Mouse (Mus musculus) heart, embryonic 14.5 days (tissue): ENCODE measurements around the gene Slc17a8. TPM values are rescaled to one million over a fixed set of nuclear protein-coding genes. Genes with fewer than 3 reads are reported as not detected.

ENCODE experiments used
- ATAC-seq: fragments of 200-750 bp; cut with Nextera tagmentation; 2 replicates; pipeline ENCODE4 v1.8.0; 2017; ENCODE audit warnings: low read depth, moderate TSS enrichment; ENCODE audit not compliant: insufficient number of reproducible peaks, insufficient read depth, low FRiP score
- H3K27ac ChIP-seq, 2 experiments: fragments of 200-500 bp in 1 of 2; fragments of 300-500 bp in 1 of 2; sonication (generic) in 1 of 2; replicated peaks in 1 of 2; 2 replicates each; pipeline ENCODE4 v1.5.1; 2012 to 2014; ENCODE audit warnings: low read depth in 2 of 2, low read length in 2 of 2, control low read depth in 1 of 2, mild to moderate bottlenecking in 1 of 2, mixed read lengths in 1 of 2; ENCODE audit not compliant: control insufficient read depth in 1 of 2, insufficient read depth in 1 of 2
- H3K27me3 ChIP-seq: fragments of 300-500 bp; sonication (generic); 2 replicates; pipeline ENCODE4 v1.6.1; 2014; ENCODE audit warnings: mild to moderate bottlenecking, low read length, control low read depth; ENCODE audit not compliant: control insufficient read depth, insufficient read depth
- H3K36me3 ChIP-seq: fragments of 300-500 bp; sonication (generic); 2 replicates; pipeline ENCODE4 v1.6.1; 2014; ENCODE audit warnings: mild to moderate bottlenecking, control low read depth, low read length, mixed read lengths; ENCODE audit not compliant: control insufficient read depth, insufficient read depth
- H3K4me1 ChIP-seq, 2 experiments: fragments of 200-500 bp in 1 of 2; fragments of 300-500 bp in 1 of 2; sonication (generic) in 1 of 2; 2 replicates each; pipeline ENCODE4 v1.6.1; 2012 to 2014; ENCODE audit warnings: low read length in 2 of 2, control low read depth in 1 of 2, mixed read lengths in 1 of 2; ENCODE audit not compliant: control insufficient read depth in 2 of 2, insufficient read depth in 2 of 2
- H3K4me2 ChIP-seq: fragments of 300-500 bp; sonication (generic); 2 replicates; pipeline ENCODE4 v1.6.1; 2014; ENCODE audit warnings: mild to moderate bottlenecking, low read length
- H3K4me3 ChIP-seq, 2 experiments: fragments of 200-500 bp in 1 of 2; fragments of 300-500 bp in 1 of 2; sonication (generic) in 1 of 2; 2 replicates each; pipeline ENCODE4 v1.5.1; 2012 to 2014; ENCODE audit warnings: low read length in 2 of 2, mild to moderate bottlenecking in 2 of 2, control low read depth in 1 of 2, low read depth in 1 of 2, moderate library complexity in 1 of 2; ENCODE audit not compliant: control insufficient read depth in 1 of 2, insufficient read depth in 1 of 2
- H3K9ac ChIP-seq: fragments of 300-500 bp; sonication (generic); 2 replicates; pipeline ENCODE4 v1.6.1; 2014; ENCODE audit warnings: mild to moderate bottlenecking, low read length
- H3K9me3 ChIP-seq: fragments of 300-500 bp; sonication (generic); 2 replicates; pipeline ENCODE4 v1.6.1; 2016; ENCODE audit warnings: low read length, control low read depth; ENCODE audit not compliant: control insufficient read depth
- WGBS: fragments of 180-500 bp; shearing (Covaris S2); extraction: QIAGEN DNeasy Blood & Tissue Kit; methylation state at CpG from one replicate; pipeline ENCODE4 v1.1.7; 2014; 5-methylcytosine and 5-hydroxymethylcytosine counted together
- polyA plus RNA-seq: library from polyadenylated mRNA; unstranded; fragments of >200 nt; fragmentation: Nextera tagmentation; extraction: Ambion mirVana; gene quantifications from 2 replicates; pipeline ENCODE4 v1.2.1, GENCODE M21; 2014

Slc17a8 gene
- polyA plus RNA-seq, 1 experiment from 2014 or later: 0.07 TPM

GRCm38 (mm10) chr10:89589877-89590276 lies 31.2 kb downstream of the Slc17a8 start:
- 0 out of 4 replicates have a peak, but pooled peaks cover 0 to 5% of the 10 kb centered on the region in 2 experiments for H3K4me1 ChIP-seq
- H3K4me2 ChIP-seq: no peak overlapping the region
- H3K27me3 ChIP-seq: no peaks in the 10 kb centered on the region
- no peak for ATAC-seq
- WGBS: 89% methylated on average over 1 of the region's 1 CpGs
- no peak overlapping the region for H3K9ac ChIP-seq
- H3K9me3 ChIP-seq: 0 out of 2 replicates have a peak, but pooled peaks cover 3% of the 10 kb centered on the region
- no peaks in the 10 kb centered on the region for H3K36me3 ChIP-seq
- H3K27ac ChIP-seq: no peak overlapping the region
- no peak overlapping the region for H3K4me3 ChIP-seq

GRCm38 (mm10) chr10:89588708-89589107 lies 32.3 kb downstream of the Slc17a8 start:
- Histone ChIP-seq H3K9ac (no peak overlapping the region), H3K4me3 (no peak overlapping the region), H3K9me3 (0 out of 2 replicates have a peak, but pooled peaks cover 3% of the 10 kb centered on the region), H3K4me2 (no peak overlapping the region), H3K27me3 (no peaks in the 10 kb centered on the region), H3K36me3 (no peaks in the 10 kb centered on the region), H3K4me1 (no peaks in the 10 kb centered on the region), H3K27ac (no peak overlapping the region)
- WGBS: 95% methylated on average over 1 of the region's 1 CpGs
- ATAC-seq: no peak

- Histone ChIP-seq H3K4me2 (no peak overlapping the region), H3K27ac (no peak overlapping the region), H3K9ac (no peak overlapping the region), H3K9me3 (0 out of 2 replicates have a peak, but pooled peaks cover 3% of the 10 kb centered on the region), H3K27me3 (no peaks in the 10 kb centered on the region), H3K4me3 (no peak overlapping the region), H3K36me3 (no peaks in the 10 kb centered on the region), H3K4me1 (no peaks in the 10 kb centered on the region)
- ATAC-seq: no peak
- WGBS: 84% methylated on average over 4 of the region's 4 CpGs
Measured at GRCm38 (mm10) chr10:89584709-89585108, 36.3 kb downstream of the Slc17a8 start.

GRCm38 (mm10) chr10:89578801-89579200 lies 42.3 kb downstream of the Slc17a8 start:
- H3K27me3 ChIP-seq: no peaks in the 10 kb centered on the region
- WGBS: 81% methylated on average over 4 of the region's 4 CpGs
- no peak for ATAC-seq

GRCm38 (mm10) chr10:89577666-89578065 lies 43.4 kb downstream of the Slc17a8 start:
- Histone ChIP-seq H3K27me3 (no peaks in the 10 kb centered on the region), H3K4me1 (no peaks in the 10 kb centered on the region)
- 85% methylated on average over 3 of the region's 3 CpGs for WGBS

More at GRCm38 (mm10) chr10:89578801-89579200, 42.3 kb downstream of the Slc17a8 start:
- Histone ChIP-seq H3K4me1 (no peaks in the 10 kb centered on the region), H3K27ac (no peak overlapping the region), H3K36me3 (no peaks in the 10 kb centered on the region), H3K9me3 (no peaks in the 10 kb centered on the region), H3K4me2 (no peak overlapping the region), H3K9ac (no peak overlapping the region), H3K4me3 (no peak overlapping the region)

GRCm38 (mm10) chr10:89573421-89573820 lies 47.6 kb downstream of the Slc17a8 start:
- Histone ChIP-seq H3K27me3 (no peaks in the 10 kb centered on the region), H3K4me3 (no peak overlapping the region), H3K27ac (no peak overlapping the region), H3K9ac (no peak overlapping the region), H3K4me1 (no peaks in the 10 kb centered on the region), H3K9me3 (peaks cover 4% of the 10 kb centered on the region), H3K36me3 (no peaks in the 10 kb centered on the region), H3K4me2 (no peak overlapping the region)
- 47% methylated on average over 3 of the region's 3 CpGs for WGBS
- ATAC-seq: no peak

More at GRCm38 (mm10) chr10:89577666-89578065, 43.4 kb downstream of the Slc17a8 start:
- Histone ChIP-seq H3K36me3 (no peaks in the 10 kb centered on the region), H3K4me3 (no peak overlapping the region), H3K9me3 (no peaks in the 10 kb centered on the region), H3K4me2 (no peak overlapping the region), H3K27ac (no peak overlapping the region), H3K9ac (no peak overlapping the region)
- no peak for ATAC-seq

- Histone ChIP-seq H3K4me2 (no peak overlapping the region), H3K9me3 (peaks cover 4% of the 10 kb centered on the region), H3K27me3 (no peaks in the 10 kb centered on the region), H3K4me1 (no peaks in the 10 kb centered on the region), H3K27ac (no peak overlapping the region), H3K4me3 (no peak overlapping the region), H3K9ac (no peak overlapping the region), H3K36me3 (no peaks in the 10 kb centered on the region)
- no peak for ATAC-seq
- 82% methylated on average over 6 of the region's 6 CpGs for WGBS
Measured at GRCm38 (mm10) chr10:89572946-89573345, 48.1 kb downstream of the Slc17a8 start.

GRCm38 (mm10) chr10:89567391-89567790 lies 53.7 kb downstream of the Slc17a8 start:
- H3K9me3 ChIP-seq: peaks cover 4% of the 10 kb centered on the region
- no peaks in the 10 kb centered on the region for H3K27me3 ChIP-seq
- H3K9ac ChIP-seq: no peak overlapping the region
- no peaks in the 10 kb centered on the region for H3K4me1 ChIP-seq
- no peaks in the 10 kb centered on the region for H3K36me3 ChIP-seq
- no peak for ATAC-seq
- WGBS: 67% methylated on average over 2 of the region's 2 CpGs
- no peak overlapping the region for H3K27ac ChIP-seq
- H3K4me2 ChIP-seq: no peak overlapping the region
- H3K4me3 ChIP-seq: no peak overlapping the region
